Mouse (Mus musculus) E14TG2a.4 (cell line): ENCODE measurements around the gene Plekhm2.

Experiments
- H3K27me3 ChIP-seq: 2 replicates; pipeline ENCODE4 v1.6.1; 2014; ENCODE audit warnings: low read length, control low read depth; ENCODE audit not compliant: insufficient read depth
- H3K36me3 ChIP-seq: 2 replicates; pipeline ENCODE4 v1.6.1; 2014; ENCODE audit warnings: low read length, control low read depth; ENCODE audit not compliant: insufficient read depth
- H3K4me1 ChIP-seq: replicated peaks from 2 replicates; pipeline ENCODE4 v1.6.1; 2014; ENCODE audit warnings: low read depth, low read length, control low read depth
- H3K4me3 ChIP-seq: replicated peaks from 2 replicates; pipeline ENCODE4 v1.5.1; 2014; ENCODE audit warnings: mild to moderate bottlenecking, low read length
- H3K9me3 ChIP-seq: 2 replicates; pipeline ENCODE4 v1.6.1; 2014; ENCODE audit warnings: low read length, control low read depth
- CTCF ChIP-seq: conservative IDR thresholded peaks from 2 replicates; pipeline ENCODE4 v1.5.1; 2014; ENCODE audit warnings: low read length
- NANOG ChIP-seq: IDR thresholded peaks from 2 replicates; pipeline ENCODE4 v1.6.1; 2014; ENCODE audit warnings: borderline replicate concordance, low read length, mixed read lengths
- POU5F1 ChIP-seq: IDR thresholded peaks from 2 replicates; pipeline ENCODE4 v1.6.1; 2014; ENCODE audit warnings: low read length, borderline replicate concordance

The Plekhm2 gene

GRCm38 (mm10) chr4:141623037-141623436, 41.7 kb downstream of the Plekhm2 start:
- H3K4me1 ChIP-seq, result peaks cover 63% of the 10 kb centered on the region
- no peaks in the 10 kb centered on the region for H3K27me3 ChIP-seq
- TF ChIP-seq POU5F1 (no peak), NANOG (no peak), CTCF (no peak)
- H3K4me3 ChIP-seq, result peak overlapping the region; percentile 26; the same call in 1 of the 2 replicates
- no peaks in the 10 kb centered on the region for H3K9me3 ChIP-seq
- H3K36me3 ChIP-seq, result no peaks in the 10 kb centered on the region; the same call in 1 of the 2 replicates

GRCm38 (mm10) chr4:141622580-141622979, 42.1 kb downstream of the Plekhm2 start:
- H3K36me3 ChIP-seq, result no peaks in the 10 kb centered on the region; the same call in 1 of the 2 replicates

GRCm38 (mm10) chr4:141622091-141622490, 42.6 kb downstream of the Plekhm2 start:
- H3K36me3 ChIP-seq, result no peaks in the 10 kb centered on the region
- no peak overlapping the region for H3K4me3 ChIP-seq
- no peaks in the 10 kb centered on the region for H3K27me3 ChIP-seq
- no peak for TF ChIP-seq POU5F1
- TF ChIP-seq CTCF, result no peak
- no peak for TF ChIP-seq NANOG
- no peaks in the 10 kb centered on the region for H3K9me3 ChIP-seq
- H3K4me1 ChIP-seq, result peaks cover 66% of the 10 kb centered on the region

More at GRCm38 (mm10) chr4:141622580-141622979, 42.1 kb downstream of the Plekhm2 start:
- Histone ChIP-seq H3K27me3 (no peaks in the 10 kb centered on the region), H3K4me3 (no peak overlapping the region), H3K4me1 (peaks cover 63% of the 10 kb centered on the region), H3K9me3 (no peaks in the 10 kb centered on the region)
- TF ChIP-seq NANOG (no peak), POU5F1 (no peak), CTCF (no peak)

GRCm38 (mm10) chr4:141621297-141621696, 43.4 kb downstream of the Plekhm2 start:
- Histone ChIP-seq H3K4me1 (peaks cover 68% of the 10 kb centered on the region), H3K4me3 (no peak overlapping the region), H3K9me3 (no peaks in the 10 kb centered on the region), H3K36me3 (no peaks in the 10 kb centered on the region), H3K27me3 (no peaks in the 10 kb centered on the region)
- TF ChIP-seq CTCF (no peak), NANOG (no peak), POU5F1 (no peak)

- Histone ChIP-seq H3K4me3 (no peak overlapping the region), H3K9me3 (no peaks in the 10 kb centered on the region), H3K27me3 (0 out of 2 replicates have a peak, but pooled peaks cover 5% of the 10 kb centered on the region), H3K4me1 (peaks cover 58% of the 10 kb centered on the region), H3K36me3 (peaks cover 4% of the 10 kb centered on the region; the same call in 1 of the 2 replicates)
- TF ChIP-seq NANOG (no peak), POU5F1 (no peak), CTCF (no peak)
Observed at GRCm38 (mm10) chr4:141619299-141619883, 45.3 kb downstream of the Plekhm2 start.

GRCm38 (mm10) chr4:141618565-141619243, 46.0 kb downstream of the Plekhm2 start, which contains the start of gene Tmem82:
Gene Tmem82 (minus strand): TSS chr4:141618633.
- Histone ChIP-seq H3K27me3 (0 out of 2 replicates have a peak, but pooled peaks cover 5% of the 10 kb centered on the region), H3K4me1 (peaks cover 58% of the 10 kb centered on the region), H3K4me3 (peak within 1 kb of the TSS; percentile 78), H3K9me3 (no peaks in the 10 kb centered on the region), H3K36me3 (peaks cover 11% of the 10 kb centered on the region; the same call in 1 of the 2 replicates)
- no peak for TF ChIP-seq POU5F1
- TF ChIP-seq NANOG, result no peak
- TF ChIP-seq CTCF, result peak; percentile 48

GRCm38 (mm10) chr4:141617863-141618564, 46.7 kb downstream of the Plekhm2 start:
- H3K4me3 ChIP-seq, result peak overlapping the region; percentile 78
- H3K36me3 ChIP-seq, result peaks cover 11% of the 10 kb centered on the region; the same call in 1 of the 2 replicates
- H3K4me1 ChIP-seq, result peaks cover 56% of the 10 kb centered on the region
- 0 out of 2 replicates have a peak, but pooled peaks cover 5% of the 10 kb centered on the region for H3K27me3 ChIP-seq
- TF ChIP-seq NANOG (no peak), CTCF (no peak), POU5F1 (no peak)
- H3K9me3 ChIP-seq, result no peaks in the 10 kb centered on the region

- H3K36me3 ChIP-seq, result peaks cover 11% of the 10 kb centered on the region; the same call in 1 of the 2 replicates
- TF ChIP-seq POU5F1 (no peak), CTCF (peak; percentile 61), NANOG (no peak)
- 0 out of 2 replicates have a peak, but pooled peaks cover 5% of the 10 kb centered on the region for H3K27me3 ChIP-seq
- H3K4me1 ChIP-seq, result peaks cover 51% of the 10 kb centered on the region
- no peaks in the 10 kb centered on the region for H3K9me3 ChIP-seq
- H3K4me3 ChIP-seq, result peak overlapping the region; percentile 78
Observed at GRCm38 (mm10) chr4:141617299-141617698, 47.4 kb downstream of the Plekhm2 start.
